In genomic region chr1:86381027-86381426, GRCm38 (mm10) we compare ENCODE assay signal across 9 mouse cellular contexts. TPM values are rescaled to one million over a fixed set of nuclear protein-coding genes. Genes with fewer than 3 reads are reported as not detected.
DNase-seq lines count a peak whose midpoint lies in the region; ATAC-seq lines count a peak whose summit lies in the region.
"Had no signal": no experiment of that assay in that cellular context is flagged by ENCODE, and none has a peak within 500 bp of the region (broad histone marks: within the 10 kb centered on the region; RNA-seq: fewer than 3 reads in every experiment).

No protein-coding gene starts in this region.

- peak; percentile 48 for DNase-seq in right cerebral cortex, adult 18-20 months
- no peak for DNase-seq in right cerebral cortex, postnatal 25 days
- DNase-seq in adrenal gland, postnatal 4 days (ENCODE audit: low spot score in 2 of 2) = peak; percentile 38 to 62
- DNase-seq in heart, postnatal 14 days = peak; percentile 38 to 70
- peak; percentile 51 to 88 for DNase-seq in left cerebral cortex, postnatal 14 days (ENCODE audit: low spot score in 2 of 2)
- DNase-seq in mesoderm, embryonic 11.5 days (ENCODE audit: low read depth, low spot score) = peak; percentile 60
- peak; percentile 79 for DNase-seq in testis, postnatal 14 days (ENCODE audit: low spot score)

- H3K4me1 ChIP-seq in embryonic facial prominence, embryonic 13.5 days = peaks cover 23% of the 10 kb centered on the region

- H3K36me3 ChIP-seq in embryonic facial prominence, embryonic 13.5 days = no peaks in the 10 kb centered on the region

- intact Hi-C loops in heart, postnatal 14 days (cut with DNase I) = no loop called here
- intact Hi-C loops in left cerebral cortex, postnatal 14 days (cut with DNase I) = no loop called here

- ATAC-seq in embryonic facial prominence, embryonic 13.5 days (ENCODE audit: insufficient number of reproducible peaks, insufficient read depth, low FRiP score, low TSS enrichment, low read depth) = no peak

- H3K4me2 ChIP-seq in embryonic facial prominence, embryonic 13.5 days = peak overlapping the region; percentile 14; the same call in 1 of the 2 replicates

- no peaks in the 10 kb centered on the region for H3K9me3 ChIP-seq in embryonic facial prominence, embryonic 13.5 days

- WGBS in embryonic facial prominence, embryonic 13.5 days = 36% methylated on average over 13 of the region's 13 CpGs

- H3K9ac ChIP-seq in embryonic facial prominence, embryonic 13.5 days = no peak overlapping the region

- no peaks in the 10 kb centered on the region for H3K27me3 ChIP-seq in embryonic facial prominence, embryonic 13.5 days

- H3K4me3 ChIP-seq in embryonic facial prominence, embryonic 13.5 days = no peak overlapping the region

- H3K27ac ChIP-seq in embryonic facial prominence, embryonic 13.5 days = no peak overlapping the region

RNA-seq across cellular contexts. Expression of gene Ncl, which starts 21.8 kb away (rescaled TPM):
- 100 to 1,000 TPM; 335 to 347 TPM for total RNA-seq in adrenal gland, postnatal 4 days (2021)
- 390 and 452 TPM in 2 replicates for polyA plus RNA-seq in embryonic facial prominence, embryonic 13.5 days (2015; fragmentation: Nextera tagmentation; extraction: Ambion mirVana)
- total RNA-seq in heart, postnatal 14 days (2021) = 100 to 1,000 TPM; 122 to 125 TPM
- 100 to 1,000 TPM; 146 to 149 TPM for total RNA-seq in left cerebral cortex, postnatal 14 days (2021)

RNA-seq across cellular contexts. Expression of gene Nmur1, which starts 45.0 kb away (rescaled TPM):
- not detected for total RNA-seq in adrenal gland, postnatal 4 days (2021)
- polyA plus RNA-seq in embryonic facial prominence, embryonic 13.5 days (2015; fragmentation: Nextera tagmentation; extraction: Ambion mirVana) = not detected in 2 replicates
- not detected for total RNA-seq in heart, postnatal 14 days (2021)
- under 1 TPM; 0.25 to 0.53 TPM for total RNA-seq in left cerebral cortex, postnatal 14 days (2021)

RNA-seq across cellular contexts. Expression of gene Tex44, which starts 45.1 kb away (rescaled TPM):
- not detected for total RNA-seq in adrenal gland, postnatal 4 days (2021)
- not detected in 2 replicates for polyA plus RNA-seq in embryonic facial prominence, embryonic 13.5 days (2015; fragmentation: Nextera tagmentation; extraction: Ambion mirVana)
- total RNA-seq in heart, postnatal 14 days (2021) = not detected
- not detected for total RNA-seq in left cerebral cortex, postnatal 14 days (2021)
- polyA plus RNA-seq: frontal cortex, adult 2 months had no signal
